Mouse (Mus musculus): ENCODE data around the gene Tfeb. TPM values are rescaled to one million over a fixed set of nuclear protein-coding genes. Genes with fewer than 3 reads are reported as not detected.

Gene Tfeb
- polyA plus RNA-seq, 1 experiment from 2014 or later, result 14.3 TPM

DNA sequence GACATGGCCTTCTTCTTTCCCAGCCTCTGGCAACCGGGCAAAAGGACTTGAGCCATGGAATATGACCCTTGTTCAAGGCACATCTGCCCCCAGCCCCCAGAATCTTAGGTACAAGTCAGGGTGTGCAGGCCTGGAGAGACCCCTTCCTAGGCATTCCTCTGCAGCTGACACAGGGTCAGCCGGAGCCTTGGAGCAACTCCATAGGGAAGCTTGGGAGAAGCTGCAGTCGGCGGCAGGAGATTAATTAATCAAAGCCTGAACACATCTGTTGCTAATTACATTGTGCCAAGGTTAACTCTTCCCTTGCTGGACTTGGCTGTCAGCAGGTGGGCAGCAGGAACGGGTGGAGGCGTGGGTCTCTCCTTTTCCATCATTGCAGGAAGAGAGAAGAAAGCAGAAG is 77.7 kb downstream of the Tfeb start:
- no peak overlapping the region for H3K9ac ChIP-seq
- H3K36me3 ChIP-seq, result peaks cover 46% of the 10 kb centered on the region
- peaks cover 41% of the 10 kb centered on the region for H3K4me1 ChIP-seq
- WGBS, result 22% methylated on average over 6 of the region's 6 CpGs
- peak overlapping the region; percentile 76 for H3K27ac ChIP-seq (replicated peaks)
- no peak overlapping the region for H3K4me3 ChIP-seq (replicated peaks)
- H3K4me2 ChIP-seq (replicated peaks), result no peak overlapping the region
- ATAC-seq (ENCODE audit: insufficient number of reproducible peaks, low FRiP score, low TSS enrichment, low read depth), result no peak
- H3K27me3 ChIP-seq, result no peaks in the 10 kb centered on the region
- H3K9me3 ChIP-seq (replicated peaks), result no peaks in the 10 kb centered on the region

DNA sequence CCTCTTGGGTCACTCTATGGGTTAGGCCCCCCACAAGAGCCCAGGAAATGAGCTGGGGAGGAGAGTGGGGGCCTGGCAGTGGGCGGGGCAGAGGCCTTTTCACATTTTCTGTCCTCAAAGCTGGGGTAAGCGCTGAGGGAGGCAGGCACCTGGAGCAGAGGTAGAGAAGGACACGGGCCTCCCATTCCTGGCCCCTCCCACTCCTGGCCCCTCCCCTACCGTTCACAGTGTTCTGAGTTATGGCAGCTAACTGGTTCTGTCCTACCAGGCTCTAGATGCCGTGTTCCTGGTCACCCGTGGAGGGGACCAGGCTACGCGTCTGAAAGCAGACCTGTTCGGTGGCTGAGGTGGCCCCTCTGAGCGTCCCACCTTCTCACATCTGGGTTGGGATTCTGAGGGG is 78.6 kb downstream of the Tfeb start:
- Histone ChIP-seq H3K27me3 (no peaks in the 10 kb centered on the region), H3K4me1 (peaks cover 42% of the 10 kb centered on the region), H3K4me3 (replicated peaks) (no peak overlapping the region), H3K27ac (replicated peaks) (no peak overlapping the region), H3K36me3 (peaks cover 55% of the 10 kb centered on the region), H3K9me3 (replicated peaks) (no peaks in the 10 kb centered on the region), H3K9ac (no peak overlapping the region), H3K4me2 (replicated peaks) (no peak overlapping the region)
- WGBS, result 57% methylated on average over 10 of the region's 10 CpGs
- no peak for ATAC-seq (ENCODE audit: insufficient number of reproducible peaks, low FRiP score, low TSS enrichment, low read depth)

DNA sequence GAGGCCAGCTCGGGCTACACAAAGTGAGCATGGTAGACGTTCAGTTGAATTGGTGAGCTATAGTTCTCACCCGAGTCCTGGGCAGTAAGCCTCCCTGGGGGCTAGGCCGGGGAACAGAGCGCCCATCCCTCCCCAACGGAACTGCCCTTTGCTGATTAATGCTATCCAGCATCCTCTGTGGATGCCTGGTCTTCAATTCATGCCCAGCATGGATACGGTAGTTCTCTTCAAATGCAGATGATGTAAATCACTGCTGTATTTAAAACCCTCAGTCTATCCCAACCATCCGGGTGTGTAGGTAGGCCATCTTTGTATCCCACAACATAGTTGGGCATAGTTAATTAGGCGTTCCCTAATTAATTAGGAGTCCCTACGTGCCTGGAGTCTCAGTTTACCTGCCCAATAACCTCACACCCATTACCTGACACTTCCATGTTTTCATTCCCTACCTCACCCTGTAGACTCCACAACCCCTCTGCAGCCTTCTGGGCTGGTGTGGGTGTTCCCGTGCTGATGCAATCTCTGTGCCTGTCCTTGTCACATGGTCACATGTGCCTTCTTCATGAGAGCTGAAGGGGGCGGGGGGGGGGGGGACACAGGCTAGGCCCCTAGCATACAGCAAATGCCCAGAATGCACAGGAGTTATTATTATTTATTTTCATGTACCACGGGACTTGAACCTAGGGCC is 81.4 kb downstream of the Tfeb start:
- Histone ChIP-seq H3K4me3 (replicated peaks) (no peak overlapping the region), H3K4me1 (peaks cover 63% of the 10 kb centered on the region), H3K4me2 (replicated peaks) (no peak overlapping the region), H3K9ac (no peak overlapping the region), H3K36me3 (peaks cover 69% of the 10 kb centered on the region), H3K9me3 (replicated peaks) (no peaks in the 10 kb centered on the region), H3K27me3 (no peaks in the 10 kb centered on the region), H3K27ac (replicated peaks) (no peak overlapping the region)
- 85% methylated on average over 13 of the region's 13 CpGs for WGBS
- ATAC-seq (ENCODE audit: insufficient number of reproducible peaks, low FRiP score, low TSS enrichment, low read depth), result no peak

DNA sequence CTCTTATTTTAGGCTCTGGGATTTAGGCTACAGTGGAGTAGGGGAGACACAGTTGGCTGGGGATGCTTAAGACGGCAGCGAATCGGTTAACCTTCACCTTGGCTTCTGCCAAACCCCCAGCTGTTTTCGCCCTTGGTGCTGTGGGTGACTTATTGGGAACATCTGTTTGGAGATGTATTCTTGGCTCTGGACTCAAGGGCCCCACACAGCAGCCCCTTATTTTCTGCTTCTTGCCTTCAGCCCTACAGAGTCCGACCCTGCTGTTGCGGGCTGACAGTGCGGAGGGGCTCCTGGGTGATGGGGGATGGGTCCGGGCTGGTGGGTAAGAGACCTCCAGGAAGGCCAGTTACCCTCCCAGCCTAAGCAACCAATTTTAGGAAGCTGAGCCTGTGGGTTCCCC is 84.5 kb downstream of the Tfeb start:
- 30% methylated on average over 8 of the region's 8 CpGs for WGBS
- Histone ChIP-seq H3K27ac (replicated peaks) (peak overlapping the region; percentile 49), H3K36me3 (peaks cover 60% of the 10 kb centered on the region), H3K4me2 (replicated peaks) (peak overlapping the region; percentile 25; the same call in 1 of the 2 replicates), H3K9ac (0 out of 2 replicates have a peak overlapping the region, but pooled peaks have one; percentile 6), H3K4me3 (replicated peaks) (no peak overlapping the region), H3K27me3 (no peaks in the 10 kb centered on the region), H3K9me3 (replicated peaks) (no peaks in the 10 kb centered on the region), H3K4me1 (peaks cover 51% of the 10 kb centered on the region)
- peak; percentile 73 for ATAC-seq (ENCODE audit: insufficient number of reproducible peaks, low FRiP score, low TSS enrichment, low read depth)

DNA sequence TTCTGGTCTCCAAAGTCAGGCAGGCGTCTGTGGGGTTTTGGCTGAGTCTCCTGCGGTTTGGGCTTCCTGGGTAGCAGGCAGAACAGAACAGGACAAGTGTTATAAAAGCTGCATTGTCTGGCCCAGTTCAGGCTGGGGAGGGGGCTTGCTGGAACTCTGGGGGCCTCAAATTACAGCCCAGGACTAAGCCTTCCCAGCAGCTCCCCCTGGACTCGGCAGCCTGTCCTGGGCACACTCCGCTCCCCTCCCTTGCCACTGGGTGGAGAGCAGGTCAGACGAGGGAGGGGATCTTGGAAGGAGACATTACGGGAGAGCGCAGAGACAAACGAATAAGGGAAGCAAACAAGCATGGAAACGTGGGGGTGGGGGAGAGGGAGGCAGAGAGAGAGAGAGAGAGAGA is 94.3 kb downstream of the Tfeb start:
- H3K9ac ChIP-seq, result peak overlapping the region; percentile 40; the same call in 1 of the 2 replicates
- 6% methylated on average over 9 of the region's 9 CpGs for WGBS
- H3K4me1 ChIP-seq, result peaks cover 48% of the 10 kb centered on the region

DNA sequence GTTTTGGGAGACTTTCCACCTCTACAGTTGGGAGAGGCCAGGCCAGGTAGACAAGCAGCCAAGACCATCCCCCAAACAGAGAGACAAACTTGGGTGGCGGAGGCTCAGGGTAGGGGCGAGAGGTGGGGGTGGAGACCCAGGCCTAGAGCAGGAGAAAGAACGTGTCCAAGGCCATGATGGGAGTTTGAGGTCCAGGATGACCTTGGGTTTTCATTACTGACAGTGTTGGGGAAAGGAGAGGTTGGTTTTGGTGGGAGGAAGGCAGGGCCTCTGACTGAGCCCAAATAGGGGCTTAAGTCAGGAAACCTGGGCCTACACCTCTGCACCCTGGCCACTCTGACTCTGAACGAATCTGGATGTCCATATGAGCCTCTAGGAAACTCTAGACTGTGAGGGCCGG is 94.9 kb downstream of the Tfeb start:
- no peak for ATAC-seq (ENCODE audit: insufficient number of reproducible peaks, low FRiP score, low TSS enrichment, low read depth)
- Histone ChIP-seq H3K4me3 (replicated peaks) (peak overlapping the region; percentile 61), H3K9me3 (replicated peaks) (no peaks in the 10 kb centered on the region), H3K27ac (replicated peaks) (peak overlapping the region; percentile 83), H3K36me3 (peaks cover 18% of the 10 kb centered on the region), H3K27me3 (no peaks in the 10 kb centered on the region), H3K9ac (peak overlapping the region; percentile 40), H3K4me2 (replicated peaks) (peak overlapping the region; percentile 58), H3K4me1 (peaks cover 48% of the 10 kb centered on the region)
- 22% methylated on average over 5 of the region's 5 CpGs for WGBS

More for the DNA sequence above, 94.3 kb downstream of the Tfeb start:
- Histone ChIP-seq H3K9me3 (replicated peaks) (no peaks in the 10 kb centered on the region), H3K27ac (replicated peaks) (peak overlapping the region; percentile 83), H3K36me3 (peaks cover 20% of the 10 kb centered on the region), H3K4me2 (replicated peaks) (peak overlapping the region; percentile 58), H3K27me3 (no peaks in the 10 kb centered on the region), H3K4me3 (replicated peaks) (peak overlapping the region; percentile 61)
- ATAC-seq (ENCODE audit: insufficient number of reproducible peaks, low FRiP score, low TSS enrichment, low read depth), result peak; percentile 58; the same call in 1 of the 2 replicates

DNA sequence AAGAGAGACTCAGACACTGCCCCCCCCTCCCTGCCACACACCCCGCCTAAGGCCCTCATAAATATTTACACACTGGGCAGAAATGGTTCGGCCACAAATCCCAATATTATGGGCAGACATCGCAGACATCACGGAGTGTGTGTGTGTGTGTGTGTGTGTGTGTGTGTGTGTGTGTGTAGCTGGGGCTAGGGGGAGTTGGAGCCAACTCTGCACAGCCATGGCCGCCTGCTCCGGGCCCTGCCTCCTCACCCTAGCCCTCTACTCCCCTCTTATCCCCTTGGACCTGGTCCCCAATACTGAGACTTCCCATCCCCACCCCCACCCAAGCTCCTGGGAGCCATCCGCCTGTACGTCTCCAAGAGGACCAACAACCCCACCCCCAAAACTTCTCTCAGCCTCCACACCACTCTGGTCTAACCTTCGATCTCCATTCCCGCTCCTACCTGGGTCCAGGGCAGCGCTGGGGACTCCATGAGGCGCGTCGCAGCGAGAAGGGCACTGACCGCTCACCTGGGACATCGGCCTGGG is 95.7 kb downstream of the Tfeb start:
- peaks cover 50% of the 10 kb centered on the region for H3K4me1 ChIP-seq
- under 1% methylated on average over 17 of the region's 17 CpGs for WGBS
- peak overlapping the region; percentile 58 for H3K4me2 ChIP-seq (replicated peaks)
- H3K27ac ChIP-seq (replicated peaks), result peak overlapping the region; percentile 83
- peaks cover 10% of the 10 kb centered on the region; the same call in 1 of the 2 replicates for H3K36me3 ChIP-seq
- H3K27me3 ChIP-seq, result no peaks in the 10 kb centered on the region
- H3K4me3 ChIP-seq (replicated peaks), result peak overlapping the region; percentile 61
- peak overlapping the region; percentile 47 for H3K9ac ChIP-seq
- peak; percentile 27; the same call in 1 of the 2 replicates for ATAC-seq (ENCODE audit: insufficient number of reproducible peaks, low FRiP score, low TSS enrichment, low read depth)
- H3K9me3 ChIP-seq (replicated peaks), result no peaks in the 10 kb centered on the region

DNA sequence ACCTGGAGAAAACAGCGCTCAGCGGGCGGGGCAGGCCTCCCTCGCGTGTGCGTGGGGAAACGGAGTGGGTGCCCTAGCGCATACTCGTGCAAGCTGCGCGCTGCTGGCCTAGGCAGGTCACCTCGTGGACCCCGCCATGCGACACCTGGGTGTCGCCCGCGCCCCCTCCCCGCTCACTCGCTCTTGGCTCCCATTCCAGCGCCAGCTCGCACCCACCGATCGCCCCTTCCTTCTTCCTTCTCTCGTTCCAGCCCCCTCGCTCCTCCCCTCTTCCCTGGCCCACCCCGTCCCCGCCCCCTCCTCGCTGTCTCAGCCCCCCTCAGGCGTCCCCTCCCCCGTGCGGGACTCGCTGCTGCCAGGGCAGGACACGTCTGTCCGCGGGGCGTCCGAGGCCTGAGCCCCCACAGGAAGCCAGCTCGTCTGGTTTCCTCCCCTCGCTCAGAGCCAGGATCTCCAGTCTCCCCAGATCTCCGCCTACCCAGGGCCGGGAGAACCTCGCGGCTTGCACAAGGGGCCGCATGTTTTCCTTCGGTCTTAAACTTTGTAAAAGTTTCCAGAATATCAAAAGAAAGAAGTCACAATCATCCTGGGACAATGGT is 96.3 kb downstream of the Tfeb start:
- ATAC-seq (ENCODE audit: insufficient number of reproducible peaks, low FRiP score, low TSS enrichment, low read depth), result peak; percentile 81
- peaks cover 56% of the 10 kb centered on the region for H3K4me1 ChIP-seq
- WGBS, result under 1% methylated on average over 44 of the region's 45 CpGs

DNA sequence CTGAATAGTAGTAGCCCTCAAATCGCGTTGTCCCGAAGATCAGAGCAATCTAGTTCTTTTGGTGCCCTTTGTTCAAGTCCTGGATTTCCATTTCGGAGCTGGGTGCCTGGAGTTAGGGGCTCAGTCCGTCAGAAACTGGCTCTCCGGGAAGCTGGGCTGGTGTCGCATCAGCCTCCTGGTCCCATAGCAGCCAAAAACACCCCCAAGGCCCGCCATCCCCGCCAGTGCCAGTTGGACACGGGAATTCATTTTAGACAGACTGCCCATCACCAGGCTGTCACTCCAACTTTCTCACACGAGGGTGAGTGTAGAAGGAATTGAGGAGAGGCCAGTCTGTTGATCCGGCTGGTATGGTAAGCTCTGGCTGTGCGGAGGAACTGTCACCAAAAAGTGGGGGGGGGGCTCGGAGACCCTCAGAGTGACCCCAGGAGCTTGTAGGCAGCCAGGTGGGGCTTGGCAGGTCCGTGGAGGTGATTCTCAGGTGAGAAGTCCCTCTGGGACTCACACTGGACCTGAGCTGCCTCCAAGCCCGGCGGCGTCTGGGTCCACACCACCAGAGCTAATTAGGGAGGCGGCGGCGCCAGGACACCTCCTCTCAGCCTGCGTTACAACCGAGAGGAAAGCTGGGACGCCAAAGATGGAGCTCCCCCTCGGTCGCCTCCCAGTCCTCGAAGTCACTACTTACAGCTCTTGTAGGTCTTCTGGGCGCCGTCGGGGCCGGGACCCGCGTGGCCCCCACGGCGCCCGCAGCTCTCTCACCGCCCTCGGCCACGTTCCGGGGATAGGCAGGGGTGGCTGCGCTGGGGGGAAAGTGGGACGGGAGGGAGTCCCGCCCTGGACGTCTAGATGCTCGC is 97.0 kb downstream of the Tfeb start:
- Histone ChIP-seq H3K9me3 (replicated peaks) (no peaks in the 10 kb centered on the region), H3K4me2 (replicated peaks) (peak overlapping the region; percentile 58), H3K27me3 (no peaks in the 10 kb centered on the region), H3K4me3 (replicated peaks) (peak overlapping the region; percentile 61), H3K36me3 (peaks cover 6% of the 10 kb centered on the region; the same call in 1 of the 2 replicates), H3K9ac (peak overlapping the region; percentile 47), H3K4me1 (peaks cover 54% of the 10 kb centered on the region), H3K27ac (replicated peaks) (peak overlapping the region; percentile 83)
- under 1% methylated on average over 45 of the region's 45 CpGs for WGBS
- no peak for ATAC-seq (ENCODE audit: insufficient number of reproducible peaks, low FRiP score, low TSS enrichment, low read depth)

More for the DNA sequence above, 96.3 kb downstream of the Tfeb start:
- peak overlapping the region; percentile 47 for H3K9ac ChIP-seq
- no peaks in the 10 kb centered on the region for H3K9me3 ChIP-seq (replicated peaks)
- peak overlapping the region; percentile 61 for H3K4me3 ChIP-seq (replicated peaks)
- peak overlapping the region; percentile 83 for H3K27ac ChIP-seq (replicated peaks)
- H3K4me2 ChIP-seq (replicated peaks), result peak overlapping the region; percentile 58
- H3K27me3 ChIP-seq, result no peaks in the 10 kb centered on the region
- H3K36me3 ChIP-seq, result peaks cover 9% of the 10 kb centered on the region; the same call in 1 of the 2 replicates

DNA sequence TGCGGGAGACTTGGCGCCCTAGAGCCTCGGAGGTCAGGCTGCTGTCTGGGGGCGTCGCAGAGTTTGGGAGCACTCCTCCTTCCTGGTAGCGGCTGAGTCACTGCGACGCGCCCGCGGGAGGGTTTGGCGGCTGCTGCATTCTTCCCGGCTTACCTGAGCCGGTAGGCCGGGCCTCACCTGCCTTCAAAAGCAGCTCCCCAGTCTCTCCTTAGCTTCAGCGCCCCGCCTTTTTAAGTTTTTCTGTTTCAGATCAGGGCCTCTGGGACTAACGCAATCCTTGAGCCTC is 97.6 kb downstream of the Tfeb start, which contains the start of gene Mdfi:
Gene Mdfi, minus strand, starts transcription at position 210 of the 286 bp plus-strand sequence.
- Histone ChIP-seq H3K4me1 (peaks cover 48% of the 10 kb centered on the region), H3K36me3 (peaks cover 3% of the 10 kb centered on the region; the same call in 1 of the 2 replicates), H3K9me3 (replicated peaks) (no peaks in the 10 kb centered on the region), H3K4me3 (replicated peaks) (peak within 1 kb of the TSS; percentile 61), H3K4me2 (replicated peaks) (peak within 1 kb of the TSS; percentile 58), H3K27me3 (no peaks in the 10 kb centered on the region), H3K9ac (peak within 1 kb of the TSS; percentile 47), H3K27ac (replicated peaks) (peak within 1 kb of the TSS; percentile 83)
- WGBS, result 7% methylated on average over 18 of the region's 18 CpGs
- ATAC-seq (ENCODE audit: insufficient number of reproducible peaks, low FRiP score, low TSS enrichment, low read depth), result no peak

DNA sequence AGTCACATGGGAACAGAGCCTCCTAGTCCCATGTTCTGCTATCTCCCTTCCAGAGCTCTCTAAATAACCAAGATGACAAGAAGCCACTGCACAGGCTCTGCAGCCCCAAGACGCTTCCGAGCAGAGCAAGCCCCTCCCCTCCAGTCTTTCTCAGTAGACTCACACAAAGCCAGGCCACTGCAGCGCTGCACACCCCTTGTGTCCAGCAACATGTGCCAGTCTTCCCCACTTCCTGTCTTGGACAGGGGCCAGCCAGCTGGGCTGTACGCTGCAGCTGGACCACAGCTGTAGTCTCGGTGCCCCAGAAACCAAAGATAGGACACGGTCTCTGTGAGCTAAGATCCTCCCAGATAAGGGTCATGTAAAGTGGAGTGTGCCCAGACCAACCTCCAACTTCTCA is 101.0 kb downstream of the Tfeb start:
- peak; percentile 13; the same call in 1 of the 2 replicates for ATAC-seq (ENCODE audit: insufficient number of reproducible peaks, low FRiP score, low TSS enrichment, low read depth)
- H3K4me2 ChIP-seq (replicated peaks), result no peak overlapping the region
- peaks cover 27% of the 10 kb centered on the region for H3K4me1 ChIP-seq
- no peaks in the 10 kb centered on the region for H3K9me3 ChIP-seq (replicated peaks)
- H3K4me3 ChIP-seq (replicated peaks), result no peak overlapping the region
- 27% methylated on average over 6 of the region's 6 CpGs for WGBS
- no peaks in the 10 kb centered on the region for H3K27me3 ChIP-seq
- H3K27ac ChIP-seq (replicated peaks), result no peak overlapping the region
- no peak overlapping the region for H3K9ac ChIP-seq
- H3K36me3 ChIP-seq, result no peaks in the 10 kb centered on the region
